In the genomic region with DNA sequence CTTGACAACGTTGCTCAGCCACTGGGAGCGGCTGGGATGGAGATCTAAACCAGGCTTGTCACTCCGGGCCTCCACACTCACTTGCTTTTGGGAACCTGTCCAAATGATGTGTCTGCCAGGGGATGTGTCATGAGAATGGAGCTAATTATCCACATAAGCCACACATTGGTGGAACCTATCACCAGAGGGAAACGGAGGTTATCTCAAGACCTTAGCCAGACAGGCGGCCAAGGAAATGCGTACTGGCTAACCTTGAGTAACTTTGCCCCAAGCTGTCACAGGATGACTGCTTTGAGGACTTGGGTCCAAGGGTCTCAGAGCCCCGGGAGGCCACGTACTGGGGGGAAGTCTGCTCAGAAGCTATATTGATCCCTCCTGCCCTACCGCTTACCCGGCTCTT, we compare ENCODE assay signal across 8 mouse cellular contexts. TPM values are rescaled to one million over a fixed set of nuclear protein-coding genes. Genes with fewer than 3 reads are reported as not detected.
DNase-seq lines count a peak whose midpoint lies in the region; ATAC-seq and TF ChIP-seq lines count a peak whose summit lies in the region.

No protein-coding gene starts in this region.

- peak overlapping the region; percentile 82 for H3K4me3 ChIP-seq in spleen, adult 2 months (ENCODE audit: extremely low read depth, insufficient read depth, insufficient read length)
- H3K4me3 ChIP-seq in hindbrain, embryonic 13.5 days = peak overlapping the region; percentile 52
- H3K4me3 ChIP-seq in limb, embryonic 11.5 days (ENCODE audit: low read depth, low read length) = peak overlapping the region; percentile 36; the same call in 1 of the 2 replicates
- peak overlapping the region; percentile 60; the same call in 1 of the 2 replicates for H3K4me3 ChIP-seq in midbrain, embryonic 16.5 days (ENCODE audit: low read depth, low read length)

- TF ChIP-seq POLR2A in spleen, adult 2 months (IDR thresholded peaks at IDR 0.05; ENCODE audit: low read depth, low read length) = no peak

- H3K9ac ChIP-seq in hindbrain, embryonic 13.5 days = peak overlapping the region; percentile 73
- H3K9ac ChIP-seq in limb, embryonic 11.5 days (ENCODE audit: low read length) = no peak overlapping the region
- H3K9ac ChIP-seq in midbrain, embryonic 16.5 days (ENCODE audit: low read depth, low read length) = no peak overlapping the region

- DNase-seq in spleen, adult 2 months (ENCODE audit: low read depth in 1 of 2, low spot score in 2 of 2) = no peak
- no peak for DNase-seq in spleen, postnatal 14 days (ENCODE audit: low spot score in 2 of 2)
- peak; percentile 68 for DNase-seq in gastrocnemius, adult 18-20 months (ENCODE audit: low spot score)
- peak; percentile 28 for DNase-seq in limb, embryonic 11.5 days (ENCODE audit: low spot score)
- no peak for DNase-seq in thymus, adult 18-20 months
- no peak for DNase-seq in c-Kit-positive CD71-positive TER-119-positive erythroid progenitor cells, embryonic 14.5 days (ENCODE audit: low spot score)

- peaks cover 5% of the 10 kb centered on the region; the same call in 1 of the 2 replicates for H3K27me3 ChIP-seq in spleen, adult 2 months (ENCODE audit: control insufficient read depth, insufficient read depth, low read length)
- H3K27me3 ChIP-seq in hindbrain, embryonic 13.5 days = peaks cover 77% of the 10 kb centered on the region
- peaks cover 18% of the 10 kb centered on the region for H3K27me3 ChIP-seq in limb, embryonic 11.5 days (ENCODE audit: control insufficient read depth, insufficient read depth, low read length)
- H3K27me3 ChIP-seq in midbrain, embryonic 16.5 days (ENCODE audit: control insufficient read depth, insufficient read depth, low read depth, low read length) = peaks cover 30% of the 10 kb centered on the region

- H3K36me3 ChIP-seq in spleen, adult 2 months (ENCODE audit: control insufficient read depth, insufficient read depth, low read length) = no peaks in the 10 kb centered on the region; the same call in 1 of the 2 replicates
- no peaks in the 10 kb centered on the region for H3K36me3 ChIP-seq in hindbrain, embryonic 13.5 days
- no peaks in the 10 kb centered on the region for H3K36me3 ChIP-seq in limb, embryonic 11.5 days (ENCODE audit: control insufficient read depth, insufficient read depth, low read length)
- no peaks in the 10 kb centered on the region for H3K36me3 ChIP-seq in midbrain, embryonic 16.5 days (ENCODE audit: control insufficient read depth, insufficient read depth, low read length)

- 76% methylated on average over 10 of the region's 10 CpGs for WGBS in spleen, adult 2 months
- 29% methylated on average over 10 of the region's 10 CpGs for WGBS in hindbrain, embryonic 13.5 days
- 22% methylated on average over 10 of the region's 10 CpGs for WGBS in limb, embryonic 11.5 days
- 25% methylated on average over 10 of the region's 10 CpGs for WGBS in midbrain, embryonic 16.5 days

- no peak for TF ChIP-seq CTCF in spleen, adult 2 months (IDR thresholded peaks at IDR 0.05; ENCODE audit: extremely low read depth, insufficient read depth, insufficient read length, insufficient replicate concordance)

- peaks cover 21% of the 10 kb centered on the region for H3K4me1 ChIP-seq in spleen, adult 2 months (ENCODE audit: control insufficient read depth, insufficient read depth, insufficient read length)
- H3K4me1 ChIP-seq in hindbrain, embryonic 13.5 days (replicated peaks) = peaks cover 34% of the 10 kb centered on the region
- H3K4me1 ChIP-seq in limb, embryonic 11.5 days (ENCODE audit: control insufficient read depth, insufficient read depth, low read length) = peaks cover 6% of the 10 kb centered on the region; the same call in 1 of the 2 replicates
- H3K4me1 ChIP-seq in midbrain, embryonic 16.5 days (ENCODE audit: control insufficient read depth, insufficient read depth, low read length) = peaks cover 19% of the 10 kb centered on the region

- H3K9me3 ChIP-seq in hindbrain, embryonic 13.5 days = no peaks in the 10 kb centered on the region
- H3K9me3 ChIP-seq in limb, embryonic 11.5 days (ENCODE audit: control insufficient read depth, low read length) = no peaks in the 10 kb centered on the region
- H3K9me3 ChIP-seq in midbrain, embryonic 16.5 days (replicated peaks; ENCODE audit: control insufficient read depth, low read length, poor library complexity, severe bottlenecking) = no peaks in the 10 kb centered on the region

- peak overlapping the region; percentile 89 for H3K27ac ChIP-seq in spleen, adult 2 months (ENCODE audit: insufficient read depth, low read length)
- no peak overlapping the region for H3K27ac ChIP-seq in hindbrain, embryonic 13.5 days
- no peak overlapping the region for H3K27ac ChIP-seq in limb, embryonic 11.5 days (replicated peaks; ENCODE audit: low read depth, low read length)
- no peak overlapping the region for H3K27ac ChIP-seq in midbrain, embryonic 16.5 days (ENCODE audit: low read length)

- no peak for ATAC-seq in hindbrain, embryonic 13.5 days (ENCODE audit: low FRiP score)
- no peak for ATAC-seq in limb, embryonic 11.5 days (ENCODE audit: insufficient number of reproducible peaks, low FRiP score, low TSS enrichment, low read depth)
- ATAC-seq in midbrain, embryonic 16.5 days = no peak

- peak overlapping the region; percentile 94 for H3K4me2 ChIP-seq in hindbrain, embryonic 13.5 days
- peak overlapping the region; percentile 78 for H3K4me2 ChIP-seq in limb, embryonic 11.5 days (ENCODE audit: low read depth, severe bottlenecking)
- peak overlapping the region; percentile 99 for H3K4me2 ChIP-seq in midbrain, embryonic 16.5 days (ENCODE audit: low read length)

RNA-seq across cellular contexts. Expression of a gene that starts 2.3 kb away (rescaled TPM):
- 41.9 and 47.4 TPM in 2 replicates for polyA plus RNA-seq in spleen, adult 2 months (2012; rRNA removed)
- 1 to 10 TPM; 4.6 to 7.2 TPM for total RNA-seq in gastrocnemius, adult 18-20 months (2021)
- 8.3 and 8.9 TPM in 2 replicates for polyA plus RNA-seq in hindbrain, embryonic 13.5 days (2015; fragmentation: Nextera tagmentation; extraction: Ambion mirVana)
- polyA plus RNA-seq in limb, embryonic 11.5 days (2014; fragmentation: Nextera tagmentation; extraction: Ambion mirVana) = 2.4 and 3.6 TPM in 2 replicates
- 9.2 and 11.7 TPM in 2 replicates for polyA plus RNA-seq in midbrain, embryonic 16.5 days (2015; fragmentation: Nextera tagmentation; extraction: Ambion mirVana)

Comparison
In these comparisons a context has a peak if more than half of its experiments do, and no peak if none do; other contexts are left out.
1. DNase-seq: peak in gastrocnemius, adult 18-20 months (single experiment) and limb, embryonic 11.5 days (single experiment); none in spleen, adult 2 months (0 of 2), spleen, postnatal 14 days (0 of 2), thymus, adult 18-20 months (0 of 2) and c-Kit-positive CD71-positive TER-119-positive erythroid progenitor cells, embryonic 14.5 days (single experiment).
2. Peak in every context shown above with its lines, with median percentiles within 50 percentile points of each other: H3K4me3 ChIP-seq and H3K4me2 ChIP-seq.